Mouse (Mus musculus): ENCODE measurements at regions not wholly inside any gene's neighbourhood (a gene's known extent, or its start where the extent isn't known, plus 50 kb on each side); places are given as distances from the start of the nearest gene placed in this dataset.

- DNase-seq, result no peak
- intact Hi-C loops (cut with DNase I), result no loop called here
Observed at GRCm38 (mm10) chr5:119271234-119271852, 399.1 kb upstream of the Tbx3 start.

- no peak for DNase-seq
- intact Hi-C loops (cut with DNase I), result no loop called here
Observed at GRCm38 (mm10) chr5:119273203-119273602, 397.3 kb upstream of the Tbx3 start.

- intact Hi-C loops (cut with DNase I), result no loop called here
- DNase-seq, result no peak
Observed at GRCm38 (mm10) chr5:119273615-119274014, 396.9 kb upstream of the Tbx3 start.

GRCm38 (mm10) chr5:119274817-119275494 is 395.5 kb upstream of the Tbx3 start:
- intact Hi-C loops (cut with DNase I), result no loop called here
- DNase-seq, result no peak

GRCm38 (mm10) chr5:119280146-119280545 is 390.3 kb upstream of the Tbx3 start:
- intact Hi-C loops (cut with DNase I), result no loop called here
- DNase-seq, result no peak

- intact Hi-C loops (cut with DNase I), result no loop called here
- DNase-seq, result no peak
Observed at GRCm38 (mm10) chr5:119289808-119290207, 380.7 kb upstream of the Tbx3 start.

GRCm38 (mm10) chr5:119292323-119292722 is 378.1 kb upstream of the Tbx3 start:
- intact Hi-C loops (cut with DNase I), result no loop called here
- DNase-seq, result no peak

GRCm38 (mm10) chr5:119292889-119293288 is 377.6 kb upstream of the Tbx3 start:
- DNase-seq, result no peak
- intact Hi-C loops (cut with DNase I), result no loop called here

- no peak for DNase-seq
- intact Hi-C loops (cut with DNase I), result no loop called here
Observed at GRCm38 (mm10) chr5:119299311-119299710, 371.2 kb upstream of the Tbx3 start.

GRCm38 (mm10) chr5:119300106-119300505 is 370.4 kb upstream of the Tbx3 start:
- DNase-seq, result peak in 1 of 2 experiments; percentile 12
- intact Hi-C loops (cut with DNase I), result no loop called here

GRCm38 (mm10) chr5:119301539-119301938 is 368.9 kb upstream of the Tbx3 start:
- DNase-seq, result no peak
- intact Hi-C loops (cut with DNase I), result no loop called here

GRCm38 (mm10) chr5:119304721-119305120 is 365.7 kb upstream of the Tbx3 start:
- no peak for DNase-seq
- intact Hi-C loops (cut with DNase I), result no loop called here

- intact Hi-C loops (cut with DNase I), result no loop called here
- no peak for DNase-seq
Observed at GRCm38 (mm10) chr5:119307768-119308167, 362.7 kb upstream of the Tbx3 start.

GRCm38 (mm10) chr5:119310178-119310930 is 360.1 kb upstream of the Tbx3 start:
- intact Hi-C loops (cut with DNase I), result no loop called here
- no peak for DNase-seq

- no peak for DNase-seq
- intact Hi-C loops (cut with DNase I), result no loop called here
Observed at GRCm38 (mm10) chr5:119312808-119313207, 357.7 kb upstream of the Tbx3 start.

- intact Hi-C loops (cut with DNase I), result no loop called here
- DNase-seq, result no peak
Observed at GRCm38 (mm10) chr5:119315149-119315548, 355.3 kb upstream of the Tbx3 start.

GRCm38 (mm10) chr5:119317617-119318016 is 352.9 kb upstream of the Tbx3 start:
- intact Hi-C loops (cut with DNase I), result no loop called here
- DNase-seq, result no peak

- intact Hi-C loops (cut with DNase I), result no loop called here
- DNase-seq, result no peak
Observed at GRCm38 (mm10) chr5:119321368-119322144, 348.9 kb upstream of the Tbx3 start.

- DNase-seq, result no peak
- intact Hi-C loops (cut with DNase I), result no loop called here
Observed at GRCm38 (mm10) chr5:119322411-119322810, 348.1 kb upstream of the Tbx3 start.

GRCm38 (mm10) chr5:119325681-119326255 is 344.7 kb upstream of the Tbx3 start:
- no peak for DNase-seq

GRCm38 (mm10) chr5:119326895-119327294 is 343.6 kb upstream of the Tbx3 start:
- no peak for DNase-seq
- intact Hi-C loops (cut with DNase I), result no loop called here

More at GRCm38 (mm10) chr5:119325681-119326255, 344.7 kb upstream of the Tbx3 start:
- intact Hi-C loops (cut with DNase I), result no loop called here
